Mouse (Mus musculus): ENCODE results near the gene Slc6a2. TPM values are rescaled to one million over a fixed set of nuclear protein-coding genes. Genes with fewer than 3 reads are reported as not detected.

Slc6a2 gene
- polyA plus RNA-seq, 1 experiment from 2014 or later: 0.06 TPM

DNA sequence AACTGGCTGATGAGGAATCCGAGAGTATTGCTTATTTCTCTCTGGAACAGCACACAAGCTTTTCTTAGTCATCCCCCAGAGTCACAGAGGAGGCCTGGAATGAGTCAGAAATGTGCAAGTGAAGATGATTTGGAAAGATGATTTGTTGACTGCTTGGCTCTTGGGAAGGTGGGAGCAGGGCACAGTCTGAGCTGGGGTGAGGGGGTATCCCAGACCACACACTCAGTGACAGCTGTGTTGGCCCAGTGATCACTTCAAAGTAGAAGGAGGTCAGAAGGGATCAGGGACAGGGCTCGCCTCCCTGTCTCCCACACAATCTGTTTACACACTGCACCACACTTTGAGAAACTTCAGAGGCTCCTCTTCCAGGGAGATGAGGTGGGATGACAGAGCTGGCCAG lies 24.5 kb downstream of the Slc6a2 start:
- no peak overlapping the region for H3K9ac ChIP-seq (replicated peaks; ENCODE audit: low read length)
- no peak overlapping the region for H3K4me2 ChIP-seq (ENCODE audit: low read depth, low read length)
- H3K9me3 ChIP-seq (replicated peaks; ENCODE audit: control insufficient read depth, low read length): no peaks in the 10 kb centered on the region
- no peak for ATAC-seq (replicated peaks; ENCODE audit: insufficient number of reproducible peaks, low FRiP score, low TSS enrichment, low read depth)
- 63% methylated on average over 2 of the region's 2 CpGs for WGBS
- H3K27me3 ChIP-seq (ENCODE audit: control insufficient read depth, insufficient read depth, low read length): no peaks in the 10 kb centered on the region
- no peaks in the 10 kb centered on the region for H3K36me3 ChIP-seq (replicated peaks; ENCODE audit: control insufficient read depth, insufficient read depth, low read depth, low read length)
- H3K4me3 ChIP-seq (ENCODE audit: low read depth, low read length): no peak overlapping the region
- no peak for DNase-seq (ENCODE audit: low spot score)
- H3K4me1 ChIP-seq (ENCODE audit: control insufficient read depth, insufficient read depth, low read length): no peaks in the 10 kb centered on the region
- H3K27ac ChIP-seq (replicated peaks; ENCODE audit: low read depth, low read length): no peak overlapping the region

DNA sequence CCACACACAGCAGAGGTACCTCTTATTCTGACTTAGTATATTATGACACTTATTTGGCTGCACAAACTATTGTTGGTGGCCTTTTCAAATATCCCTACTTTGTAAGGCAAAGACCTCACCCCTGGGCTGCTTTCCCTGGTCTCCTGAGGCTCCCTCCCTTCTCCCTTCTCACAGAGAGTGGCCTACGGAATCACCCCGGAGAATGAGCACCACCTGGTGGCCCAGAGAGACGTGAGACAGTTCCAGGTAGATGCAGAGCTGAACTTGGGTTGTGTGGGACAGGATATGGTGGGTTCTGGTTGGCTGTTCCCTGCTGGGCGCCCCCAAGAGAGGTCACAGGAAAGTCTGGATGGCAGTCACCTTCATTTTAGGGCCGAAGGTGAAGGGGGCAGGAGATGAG lies 37.0 kb downstream of the Slc6a2 start:
- Histone ChIP-seq H3K36me3 (replicated peaks; ENCODE audit: control insufficient read depth, insufficient read depth, low read depth, low read length) (no peaks in the 10 kb centered on the region), H3K4me3 (ENCODE audit: low read depth, low read length) (no peak overlapping the region), H3K27me3 (ENCODE audit: control insufficient read depth, insufficient read depth, low read length) (no peaks in the 10 kb centered on the region), H3K27ac (replicated peaks; ENCODE audit: low read depth, low read length) (no peak overlapping the region), H3K4me2 (ENCODE audit: low read depth, low read length) (no peak overlapping the region), H3K9ac (replicated peaks; ENCODE audit: low read length) (no peak overlapping the region), H3K9me3 (replicated peaks; ENCODE audit: control insufficient read depth, low read length) (no peaks in the 10 kb centered on the region), H3K4me1 (ENCODE audit: control insufficient read depth, insufficient read depth, low read length) (no peaks in the 10 kb centered on the region)
- no peak for ATAC-seq (replicated peaks; ENCODE audit: insufficient number of reproducible peaks, low FRiP score, low TSS enrichment, low read depth)
- WGBS: 18% methylated on average over 5 of the region's 5 CpGs
- DNase-seq (ENCODE audit: low spot score): peak; percentile 62

DNA sequence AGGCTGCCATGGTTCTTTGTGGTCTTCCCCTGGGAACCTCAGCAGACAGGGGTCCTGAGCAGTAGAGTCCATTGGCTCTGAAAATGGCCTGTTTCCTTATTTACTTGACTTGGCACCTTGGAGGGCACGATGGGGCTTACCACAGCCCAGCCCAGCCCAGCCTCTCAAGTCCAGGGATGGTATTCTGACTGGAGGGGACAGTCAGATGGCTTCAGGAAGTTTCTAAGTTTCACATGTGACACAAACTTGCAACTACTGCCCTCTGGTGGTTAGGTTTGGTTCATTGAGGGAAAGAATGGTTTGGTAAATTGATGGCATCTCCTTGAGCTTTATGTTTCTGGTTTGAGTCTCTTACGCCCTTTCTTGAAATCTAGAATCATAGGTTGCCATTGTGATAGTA lies 38.7 kb downstream of the Slc6a2 start:
- 35% methylated on average over 2 of the region's 2 CpGs for WGBS
- no peak for ATAC-seq (replicated peaks; ENCODE audit: insufficient number of reproducible peaks, low FRiP score, low TSS enrichment, low read depth)
- Histone ChIP-seq H3K4me2 (ENCODE audit: low read depth, low read length) (no peak overlapping the region), H3K4me3 (ENCODE audit: low read depth, low read length) (no peak overlapping the region), H3K36me3 (replicated peaks; ENCODE audit: control insufficient read depth, insufficient read depth, low read depth, low read length) (no peaks in the 10 kb centered on the region), H3K27me3 (ENCODE audit: control insufficient read depth, insufficient read depth, low read length) (no peaks in the 10 kb centered on the region), H3K27ac (replicated peaks; ENCODE audit: low read depth, low read length) (no peak overlapping the region), H3K9me3 (replicated peaks; ENCODE audit: control insufficient read depth, low read length) (no peaks in the 10 kb centered on the region), H3K9ac (replicated peaks; ENCODE audit: low read length) (no peak overlapping the region), H3K4me1 (ENCODE audit: control insufficient read depth, insufficient read depth, low read length) (no peaks in the 10 kb centered on the region)
- DNase-seq (ENCODE audit: low spot score): peak; percentile 87

DNA sequence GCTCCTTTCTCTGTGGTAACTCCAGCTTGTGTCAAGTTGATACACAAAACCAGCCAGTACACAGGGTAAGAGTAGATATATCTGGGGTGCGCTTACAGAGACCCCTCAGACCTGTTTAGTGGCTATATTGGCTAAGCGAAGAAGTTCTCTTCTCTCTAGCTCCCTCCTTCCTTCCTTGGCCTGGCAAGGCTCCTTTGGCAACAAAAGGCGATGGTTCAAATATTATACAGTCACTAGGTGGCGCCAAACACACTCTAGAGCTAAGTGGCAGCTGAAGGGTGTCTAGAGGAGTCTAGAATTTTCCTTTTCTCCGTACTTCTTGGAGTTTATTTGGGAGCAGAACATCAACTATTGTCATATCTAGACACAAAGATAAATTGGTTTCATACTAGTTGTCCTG lies 50.4 kb downstream of the Slc6a2 start:
- H3K27me3 ChIP-seq (ENCODE audit: control insufficient read depth, insufficient read depth, low read length): no peaks in the 10 kb centered on the region
- 35% methylated on average over 5 of the region's 5 CpGs for WGBS
- DNase-seq (ENCODE audit: low spot score): peak; percentile 88
- no peaks in the 10 kb centered on the region for H3K4me1 ChIP-seq (ENCODE audit: control insufficient read depth, insufficient read depth, low read length)
- H3K4me3 ChIP-seq (ENCODE audit: low read depth, low read length): no peak overlapping the region
- H3K9ac ChIP-seq (replicated peaks; ENCODE audit: low read length): no peak overlapping the region
- H3K36me3 ChIP-seq (replicated peaks; ENCODE audit: control insufficient read depth, insufficient read depth, low read depth, low read length): no peaks in the 10 kb centered on the region
- H3K9me3 ChIP-seq (replicated peaks; ENCODE audit: control insufficient read depth, low read length): no peaks in the 10 kb centered on the region
- no peak overlapping the region for H3K4me2 ChIP-seq (ENCODE audit: low read depth, low read length)
- no peak for ATAC-seq (replicated peaks; ENCODE audit: insufficient number of reproducible peaks, low FRiP score, low TSS enrichment, low read depth)
- no peak overlapping the region for H3K27ac ChIP-seq (replicated peaks; ENCODE audit: low read depth, low read length)

DNA sequence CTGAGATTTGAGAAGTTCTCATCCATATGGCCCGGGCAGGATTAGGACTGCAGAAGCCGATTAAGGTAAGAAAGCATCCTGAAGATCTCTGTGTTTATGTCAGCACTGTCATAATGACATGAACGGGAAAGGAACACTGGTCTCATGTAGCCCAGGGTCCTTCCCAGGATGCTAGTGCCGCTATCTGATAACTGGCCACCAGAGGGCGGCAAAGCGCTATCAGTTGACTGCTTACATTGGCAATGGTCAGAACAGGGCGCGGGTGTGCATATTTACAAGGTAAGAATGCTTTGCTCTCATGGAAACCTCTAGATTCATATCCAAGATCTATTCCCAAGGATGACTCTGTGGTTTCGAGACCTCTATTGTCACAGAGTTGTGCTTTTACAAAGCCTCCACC lies 51.6 kb downstream of the Slc6a2 start:
- Histone ChIP-seq H3K27ac (replicated peaks; ENCODE audit: low read depth, low read length) (no peak overlapping the region), H3K36me3 (replicated peaks; ENCODE audit: control insufficient read depth, insufficient read depth, low read depth, low read length) (no peaks in the 10 kb centered on the region), H3K4me1 (ENCODE audit: control insufficient read depth, insufficient read depth, low read length) (no peaks in the 10 kb centered on the region), H3K9ac (replicated peaks; ENCODE audit: low read length) (no peak overlapping the region), H3K27me3 (ENCODE audit: control insufficient read depth, insufficient read depth, low read length) (no peaks in the 10 kb centered on the region), H3K9me3 (replicated peaks; ENCODE audit: control insufficient read depth, low read length) (no peaks in the 10 kb centered on the region), H3K4me3 (ENCODE audit: low read depth, low read length) (no peak overlapping the region), H3K4me2 (ENCODE audit: low read depth, low read length) (no peak overlapping the region)
- ATAC-seq (replicated peaks; ENCODE audit: insufficient number of reproducible peaks, low FRiP score, low TSS enrichment, low read depth): no peak; the same call in 1 of the 2 replicates
- DNase-seq (ENCODE audit: low spot score): peak; percentile 94
- WGBS: 10% methylated on average over 9 of the region's 9 CpGs

DNA sequence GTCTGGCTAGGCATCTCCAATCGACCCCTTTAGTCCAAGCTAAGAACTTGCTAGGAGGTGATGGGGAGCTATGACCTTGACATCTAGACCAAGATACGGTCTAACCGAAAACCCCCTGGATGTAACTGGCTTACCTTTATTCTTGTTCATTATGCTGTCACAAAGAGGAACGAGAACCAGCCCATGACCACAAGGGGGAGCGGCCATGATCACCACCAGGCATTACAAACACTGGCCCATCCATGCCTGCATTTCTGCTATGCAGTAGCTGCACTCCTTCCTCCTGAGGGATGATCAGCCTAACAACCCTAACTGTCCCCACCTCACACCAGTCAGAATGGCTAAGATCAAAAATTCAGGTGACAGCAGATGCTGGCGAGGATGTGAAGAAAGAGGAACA lies 52.3 kb downstream of the Slc6a2 start:
- ATAC-seq (replicated peaks; ENCODE audit: insufficient number of reproducible peaks, low FRiP score, low TSS enrichment, low read depth): no peak
- 76% methylated on average over 6 of the region's 6 CpGs for WGBS

DNA sequence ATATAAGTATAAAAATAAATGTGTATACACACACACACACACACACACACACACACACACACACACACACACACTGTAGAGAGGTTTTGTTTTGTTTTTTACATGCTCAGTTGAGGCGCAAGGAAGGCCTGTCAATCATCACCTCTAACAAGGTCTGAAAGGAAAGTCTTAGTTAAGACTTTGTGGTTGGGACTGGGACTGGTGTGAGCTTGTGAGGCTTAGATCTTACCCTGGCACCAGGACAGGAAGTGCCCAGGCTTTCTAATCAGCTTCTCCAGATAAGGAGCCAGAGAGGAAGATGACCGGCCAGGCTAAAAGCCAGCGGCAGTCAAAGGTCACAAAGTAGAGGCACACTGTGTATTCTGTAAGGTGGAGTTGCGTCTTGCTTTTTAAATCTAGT lies 54.4 kb downstream of the Slc6a2 start:
- Histone ChIP-seq H3K27ac (replicated peaks; ENCODE audit: low read depth, low read length) (no peak overlapping the region), H3K4me3 (ENCODE audit: low read depth, low read length) (no peak overlapping the region), H3K4me1 (ENCODE audit: control insufficient read depth, insufficient read depth, low read length) (no peaks in the 10 kb centered on the region), H3K9ac (replicated peaks; ENCODE audit: low read length) (no peak overlapping the region), H3K36me3 (replicated peaks; ENCODE audit: control insufficient read depth, insufficient read depth, low read depth, low read length) (no peaks in the 10 kb centered on the region), H3K4me2 (ENCODE audit: low read depth, low read length) (no peak overlapping the region), H3K27me3 (ENCODE audit: control insufficient read depth, insufficient read depth, low read length) (no peaks in the 10 kb centered on the region), H3K9me3 (replicated peaks; ENCODE audit: control insufficient read depth, low read length) (no peaks in the 10 kb centered on the region)
- WGBS: 66% methylated on average over 4 of the region's 4 CpGs
- no peak for DNase-seq (ENCODE audit: low spot score)
- ATAC-seq (replicated peaks; ENCODE audit: insufficient number of reproducible peaks, low FRiP score, low TSS enrichment, low read depth): no peak

More for the DNA sequence above, 52.3 kb downstream of the Slc6a2 start:
- Histone ChIP-seq H3K4me3 (ENCODE audit: low read depth, low read length) (no peak overlapping the region), H3K9ac (replicated peaks; ENCODE audit: low read length) (no peak overlapping the region), H3K36me3 (replicated peaks; ENCODE audit: control insufficient read depth, insufficient read depth, low read depth, low read length) (no peaks in the 10 kb centered on the region), H3K27ac (replicated peaks; ENCODE audit: low read depth, low read length) (no peak overlapping the region), H3K9me3 (replicated peaks; ENCODE audit: control insufficient read depth, low read length) (no peaks in the 10 kb centered on the region), H3K4me2 (ENCODE audit: low read depth, low read length) (no peak overlapping the region), H3K4me1 (ENCODE audit: control insufficient read depth, insufficient read depth, low read length) (no peaks in the 10 kb centered on the region), H3K27me3 (ENCODE audit: control insufficient read depth, insufficient read depth, low read length) (no peaks in the 10 kb centered on the region)
- no peak for DNase-seq (ENCODE audit: low spot score)

DNA sequence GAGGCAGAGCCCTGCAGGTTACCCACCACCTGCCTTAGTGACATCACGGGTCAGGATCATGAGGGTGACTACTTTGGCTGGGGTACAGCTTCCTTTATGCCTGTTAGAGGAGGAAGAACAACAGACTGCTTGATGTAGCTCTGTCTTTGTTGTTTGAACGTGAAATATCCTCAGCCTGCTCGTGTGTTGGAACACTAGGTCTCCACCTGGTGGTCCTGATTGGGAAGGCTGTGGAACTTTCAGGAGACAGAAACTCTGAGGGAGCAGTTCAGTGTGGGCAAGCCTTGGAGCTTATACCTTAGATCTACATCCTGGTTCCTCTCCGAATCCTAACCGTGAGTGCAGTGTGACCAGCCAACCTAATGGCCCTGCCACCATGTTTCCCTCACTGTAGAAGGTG lies 61.9 kb downstream of the Slc6a2 start:
- Histone ChIP-seq H3K27me3 (ENCODE audit: control insufficient read depth, insufficient read depth, low read length) (no peaks in the 10 kb centered on the region), H3K4me2 (ENCODE audit: low read depth, low read length) (no peak overlapping the region), H3K4me1 (ENCODE audit: control insufficient read depth, insufficient read depth, low read length) (no peaks in the 10 kb centered on the region), H3K4me3 (ENCODE audit: low read depth, low read length) (no peak overlapping the region), H3K9ac (replicated peaks; ENCODE audit: low read length) (no peak overlapping the region), H3K9me3 (replicated peaks; ENCODE audit: control insufficient read depth, low read length) (no peaks in the 10 kb centered on the region), H3K27ac (replicated peaks; ENCODE audit: low read depth, low read length) (no peak overlapping the region), H3K36me3 (replicated peaks; ENCODE audit: control insufficient read depth, insufficient read depth, low read depth, low read length) (no peaks in the 10 kb centered on the region)
- ATAC-seq (replicated peaks; ENCODE audit: insufficient number of reproducible peaks, low FRiP score, low TSS enrichment, low read depth): no peak
- DNase-seq (ENCODE audit: low spot score): no peak
- 80% methylated on average over 5 of the region's 5 CpGs for WGBS
